In genomic region chr6:145012699-145013098, GRCm38 (mm10) we compare ENCODE assay signal across 16 mouse cellular contexts.
A peak's percentile ranks its signal among the peaks of the same experiment; 100 is the strongest.
DNase-seq lines count a peak whose midpoint lies in the region; ATAC-seq and TF ChIP-seq lines count a peak whose summit lies in the region.
"Had no signal": no experiment of that assay in that cellular context is flagged by ENCODE, and none has a peak within 500 bp of the region (broad histone marks: within the 10 kb centered on the region; RNA-seq: fewer than 3 reads in every experiment).

No protein-coding gene starts in this region.

- H3K4me3 ChIP-seq in forebrain, postnatal 0 days (ENCODE audit: low read depth, low read length), result no peak overlapping the region
- H3K4me3 ChIP-seq in forebrain, embryonic 15.5 days, result no peak overlapping the region
- H3K4me3 ChIP-seq in lung, embryonic 15.5 days, result no peak overlapping the region
- no peak overlapping the region for H3K4me3 ChIP-seq in lung, adult 2 months (replicated peaks; ENCODE audit: extremely low read depth, low read depth, low read length)
- H3K4me3 ChIP-seq in kidney, embryonic 16.5 days (ENCODE audit: low read length), result no peak overlapping the region
- no peak overlapping the region for H3K4me3 ChIP-seq in stomach, embryonic 16.5 days (replicated peaks; ENCODE audit: low read length)
- H3K4me3 ChIP-seq: embryonic facial prominence, embryonic 15.5 days; left cerebral cortex, adult 2 months; limb, embryonic 15.5 days; midbrain, embryonic 13.5 days had no signal

- H3K4me1 ChIP-seq in forebrain, postnatal 0 days (ENCODE audit: insufficient read depth), result no peaks in the 10 kb centered on the region
- no peaks in the 10 kb centered on the region for H3K4me1 ChIP-seq in forebrain, embryonic 15.5 days
- peaks cover 10% of the 10 kb centered on the region; the same call in 1 of the 2 replicates for H3K4me1 ChIP-seq in lung, embryonic 15.5 days
- no peaks in the 10 kb centered on the region for H3K4me1 ChIP-seq in lung, adult 2 months (ENCODE audit: control insufficient read depth, insufficient read depth, low read length)
- no peaks in the 10 kb centered on the region for H3K4me1 ChIP-seq in kidney, embryonic 16.5 days (ENCODE audit: insufficient read depth, low read length)
- H3K4me1 ChIP-seq in stomach, embryonic 16.5 days (ENCODE audit: control insufficient read depth, insufficient read depth, low read length), result no peaks in the 10 kb centered on the region
- H3K4me1 ChIP-seq: embryonic facial prominence, embryonic 15.5 days; limb, embryonic 15.5 days; midbrain, embryonic 13.5 days had no signal

- TF ChIP-seq POLR2A in lung, adult 2 months (IDR thresholded peaks at IDR 0.05; ENCODE audit: borderline replicate concordance, extremely low read depth, low read depth, low read length), result no peak

- no peaks in the 10 kb centered on the region for H3K9me3 ChIP-seq in forebrain, postnatal 0 days (ENCODE audit: low read length)
- H3K9me3 ChIP-seq in forebrain, embryonic 15.5 days, result no peaks in the 10 kb centered on the region
- no peaks in the 10 kb centered on the region for H3K9me3 ChIP-seq in lung, embryonic 15.5 days
- peaks cover 4% of the 10 kb centered on the region; the same call in 1 of the 2 replicates for H3K9me3 ChIP-seq in kidney, embryonic 16.5 days (ENCODE audit: low read length)
- H3K9me3 ChIP-seq in stomach, embryonic 16.5 days (replicated peaks; ENCODE audit: control insufficient read depth, low read length), result 0 out of 2 replicates have a peak, but pooled peaks cover 2% of the 10 kb centered on the region
- H3K9me3 ChIP-seq: embryonic facial prominence, embryonic 15.5 days; limb, embryonic 15.5 days had no signal

- H3K27me3 ChIP-seq in forebrain, postnatal 0 days (ENCODE audit: insufficient read depth, low read length), result no peaks in the 10 kb centered on the region
- no peaks in the 10 kb centered on the region for H3K27me3 ChIP-seq in forebrain, embryonic 15.5 days
- no peaks in the 10 kb centered on the region for H3K27me3 ChIP-seq in lung, embryonic 15.5 days
- H3K27me3 ChIP-seq in kidney, embryonic 16.5 days (ENCODE audit: insufficient read depth, low read length), result no peaks in the 10 kb centered on the region
- H3K27me3 ChIP-seq in stomach, embryonic 16.5 days (ENCODE audit: control insufficient read depth, insufficient read depth, low read length), result no peaks in the 10 kb centered on the region
- H3K27me3 ChIP-seq: embryonic facial prominence, embryonic 15.5 days; limb, embryonic 15.5 days; midbrain, embryonic 13.5 days; Patski had no signal

- H3K9ac ChIP-seq in forebrain, postnatal 0 days, result no peak overlapping the region
- no peak overlapping the region for H3K9ac ChIP-seq in forebrain, embryonic 15.5 days (replicated peaks)
- H3K9ac ChIP-seq in lung, embryonic 15.5 days, result no peak overlapping the region
- H3K9ac ChIP-seq in kidney, embryonic 16.5 days (replicated peaks; ENCODE audit: low read length), result no peak overlapping the region
- no peak overlapping the region for H3K9ac ChIP-seq in stomach, embryonic 16.5 days (ENCODE audit: low read length)
- H3K9ac ChIP-seq: embryonic facial prominence, embryonic 15.5 days; limb, embryonic 15.5 days; midbrain, embryonic 13.5 days had no signal

- peak; percentile 26 for DNase-seq in forebrain, postnatal 0 days
- no peak for DNase-seq in lung, adult 2 months
- DNase-seq in urinary bladder, postnatal 14 days (ENCODE audit: low spot score), result no peak
- DNase-seq in layer of hippocampus, postnatal 10 days (ENCODE audit: low spot score in 2 of 2), result no peak
- DNase-seq: cerebellum, adult 11 months; gastrocnemius, postnatal 36 days had no signal

- 74% methylated on average over 8 of the region's 8 CpGs for WGBS in forebrain, postnatal 0 days
- 77% methylated on average over 8 of the region's 8 CpGs for WGBS in forebrain, embryonic 15.5 days
- WGBS in lung, embryonic 15.5 days, result 39% methylated on average over 8 of the region's 8 CpGs
- WGBS in lung, adult 2 months, result 68% methylated on average over 8 of the region's 8 CpGs
- WGBS in kidney, embryonic 16.5 days, result 52% methylated on average over 8 of the region's 8 CpGs
- 48% methylated on average over 8 of the region's 8 CpGs for WGBS in stomach, embryonic 16.5 days

- no peak overlapping the region for H3K27ac ChIP-seq in forebrain, postnatal 0 days (ENCODE audit: low read depth, low read length)
- H3K27ac ChIP-seq in forebrain, embryonic 15.5 days (replicated peaks), result no peak overlapping the region
- H3K27ac ChIP-seq in lung, embryonic 15.5 days, result 0 out of 2 replicates have a peak overlapping the region, but pooled peaks have one; percentile 13
- no peak overlapping the region for H3K27ac ChIP-seq in kidney, embryonic 16.5 days (ENCODE audit: low read length)
- no peak overlapping the region for H3K27ac ChIP-seq in stomach, embryonic 16.5 days (ENCODE audit: low read length)
- H3K27ac ChIP-seq: embryonic facial prominence, embryonic 15.5 days; left cerebral cortex, adult 2 months; limb, embryonic 15.5 days; macrophage; midbrain, embryonic 13.5 days had no signal

- H3K4me2 ChIP-seq in forebrain, postnatal 0 days (ENCODE audit: low read depth), result no peak overlapping the region
- no peak overlapping the region for H3K4me2 ChIP-seq in forebrain, embryonic 15.5 days (replicated peaks)
- H3K4me2 ChIP-seq in lung, embryonic 15.5 days, result no peak overlapping the region
- no peak overlapping the region for H3K4me2 ChIP-seq in kidney, embryonic 16.5 days (replicated peaks; ENCODE audit: low read depth, low read length)
- H3K4me2 ChIP-seq in stomach, embryonic 16.5 days (ENCODE audit: low read depth, low read length), result no peak overlapping the region
- H3K4me2 ChIP-seq: embryonic facial prominence, embryonic 15.5 days; limb, embryonic 15.5 days; midbrain, embryonic 13.5 days had no signal

- H3K36me3 ChIP-seq in forebrain, postnatal 0 days (ENCODE audit: insufficient read depth), result peaks cover 48% of the 10 kb centered on the region
- H3K36me3 ChIP-seq in forebrain, embryonic 15.5 days, result peaks cover 64% of the 10 kb centered on the region
- H3K36me3 ChIP-seq in lung, embryonic 15.5 days, result no peaks in the 10 kb centered on the region
- no peaks in the 10 kb centered on the region for H3K36me3 ChIP-seq in kidney, embryonic 16.5 days (ENCODE audit: insufficient read depth, low read length)
- no peaks in the 10 kb centered on the region for H3K36me3 ChIP-seq in stomach, embryonic 16.5 days (ENCODE audit: control insufficient read depth, insufficient read depth, low read length)
- H3K36me3 ChIP-seq: embryonic facial prominence, embryonic 15.5 days; limb, embryonic 15.5 days had no signal

- TF ChIP-seq CTCF in forebrain, postnatal 0 days (IDR thresholded peaks at IDR 0.05; ENCODE audit: low read depth), result no peak
- no peak for TF ChIP-seq CTCF in lung, adult 2 months (IDR thresholded peaks at IDR 0.05; ENCODE audit: insufficient read depth, low read length)

- peak; percentile 15; the same call in 1 of the 2 replicates for ATAC-seq in forebrain, postnatal 0 days
- no peak for ATAC-seq in forebrain, embryonic 15.5 days (replicated peaks)
- peak; percentile 83 for ATAC-seq in lung, embryonic 15.5 days (ENCODE audit: borderline replicate concordance, extremely low read depth, low FRiP score, low TSS enrichment)
- ATAC-seq in kidney, embryonic 16.5 days (ENCODE audit: low FRiP score, low TSS enrichment), result peak; percentile 60; the same call in 1 of the 2 replicates
- peak; percentile 52; the same call in 1 of the 2 replicates for ATAC-seq in stomach, embryonic 16.5 days (ENCODE audit: insufficient read depth, low FRiP score)
- ATAC-seq: midbrain, embryonic 13.5 days; Patski had no signal
